Mouse (Mus musculus): ENCODE measurements around the gene Olfr895. TPM values are rescaled to one million over a fixed set of nuclear protein-coding genes. Genes with fewer than 3 reads are reported as not detected.

Olfr895 gene
- not detected for total RNA-seq (2021)
- long read RNA-seq, experiment 1 = 0 reads
- long read RNA-seq, experiment 2 = 0 reads

DNA sequence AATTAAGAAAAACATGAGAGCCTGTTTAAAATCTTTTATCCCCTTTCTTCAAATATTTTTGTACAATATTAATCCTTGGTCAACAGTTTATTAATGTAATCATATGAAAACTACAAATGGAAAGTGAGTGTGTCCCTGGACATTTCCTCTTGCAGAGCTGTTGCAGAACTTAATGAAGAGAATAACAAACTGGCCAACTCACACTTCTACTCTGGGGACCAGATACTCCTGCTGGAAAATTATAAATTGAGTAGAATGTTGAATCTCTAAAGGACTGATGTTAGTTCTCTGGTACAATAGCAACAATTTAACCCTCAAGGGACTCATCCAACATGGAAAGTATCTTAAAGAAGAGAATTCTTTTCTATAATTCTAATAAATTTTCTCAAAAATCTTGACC lies at the start of gene Olfr895:
Olfr895 (plus strand) TSS at position 301 of the 400 bp plus-strand sequence.
- DNase-seq (ENCODE audit: low spot score) = no peak

DNA sequence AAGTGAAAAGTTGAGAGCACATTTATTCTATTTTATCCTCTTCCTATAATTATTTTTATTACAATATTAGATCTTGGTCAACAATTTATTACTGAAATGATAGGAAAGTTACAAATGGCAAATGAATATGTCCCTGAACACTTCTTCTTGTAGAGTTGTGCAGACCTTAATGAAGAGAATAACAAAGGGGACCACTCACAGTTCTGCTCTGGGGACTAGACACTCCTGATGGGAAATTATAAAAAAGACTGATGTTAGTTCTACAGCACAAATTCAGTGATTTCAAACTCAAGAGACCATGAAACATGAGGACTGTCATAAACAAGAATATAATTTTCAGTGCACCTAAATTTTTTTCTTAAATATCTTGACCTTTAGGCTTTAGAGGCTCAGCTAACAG lies 15.2 kb upstream of the Olfr895 start, which contains the start of gene Olfr143:
Olfr143 (plus strand) TSS at position 301 of the 400 bp plus-strand sequence.
- DNase-seq (ENCODE audit: low spot score) = no peak

DNA sequence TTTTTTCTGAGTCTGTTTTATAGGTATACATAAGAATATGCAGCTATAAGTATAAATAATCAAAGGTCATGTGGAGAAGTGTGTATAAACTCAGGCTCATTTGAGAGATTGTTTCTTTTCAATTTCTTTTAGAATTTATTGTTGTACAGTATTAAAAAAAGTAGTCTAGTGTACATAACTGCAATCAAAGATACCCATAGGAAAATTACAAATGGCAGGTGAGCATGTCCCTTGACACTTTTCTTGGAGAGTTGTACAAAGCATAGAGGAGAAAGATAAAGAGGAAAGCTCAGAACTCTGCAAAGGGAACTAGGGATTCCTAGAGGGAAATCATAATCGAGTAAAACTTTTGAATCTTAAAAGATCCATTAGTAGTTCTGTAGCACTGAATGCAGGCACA lies 23.2 kb downstream of the Olfr895 start, which contains the start of gene Olfr896-ps1:
Olfr896-ps1 (plus strand) TSS at position 301 of the 400 bp plus-strand sequence.
- DNase-seq (ENCODE audit: low spot score) = no peak

Other genes with a start within 250 kb of the Olfr895 start
- gene Olfr883, start 242.0 kb upstream of the Olfr895 start, total RNA-seq (2021) = not detected
- not detected for gene Olfr884, start 221.3 kb upstream of the Olfr895 start, total RNA-seq (2021)
- not detected for gene Olfr885, start 206.5 kb upstream of the Olfr895 start, total RNA-seq (2021)
- not detected for gene Olfr887, start 183.8 kb upstream of the Olfr895 start, total RNA-seq (2021)
- not detected for gene Olfr888, start 159.7 kb upstream of the Olfr895 start, total RNA-seq (2021)
- gene Olfr889, start 152.7 kb upstream of the Olfr895 start, total RNA-seq (2021) = not detected
- not detected for gene Olfr890, start 125.3 kb upstream of the Olfr895 start, total RNA-seq (2021)
- gene Olfr891, start 87.0 kb upstream of the Olfr895 start, total RNA-seq (2021) = not detected
- gene Olfr893, start 59.5 kb upstream of the Olfr895 start, total RNA-seq (2021) = not detected
- gene Olfr894, start 49.8 kb upstream of the Olfr895 start, total RNA-seq (2021) = not detected
- gene Olfr143, start 15.1 kb upstream of the Olfr895 start, total RNA-seq (2021) = not detected
- not detected for gene Olfr896-ps1, start 23.3 kb downstream of the Olfr895 start, total RNA-seq (2021)
- gene Olfr25, start 61.2 kb downstream of the Olfr895 start, total RNA-seq (2021) = not detected
- not detected for gene Olfr898, start 80.6 kb downstream of the Olfr895 start, total RNA-seq (2021)
- not detected for gene Olfr250, start 99.0 kb downstream of the Olfr895 start, total RNA-seq (2021)
- gene Olfr251, start 109.2 kb downstream of the Olfr895 start, total RNA-seq (2021) = not detected
- not detected for gene Olfr147, start 133.8 kb downstream of the Olfr895 start, total RNA-seq (2021)
- not detected for gene Olfr901, start 161.6 kb downstream of the Olfr895 start, total RNA-seq (2021)
- not detected for gene Olfr902, start 179.8 kb downstream of the Olfr895 start, total RNA-seq (2021)
- gene Olfr904, start 195.3 kb downstream of the Olfr895 start, total RNA-seq (2021) = not detected
- gene Olfr905, start 203.3 kb downstream of the Olfr895 start, total RNA-seq (2021) = not detected
- not detected for gene Olfr906, start 219.2 kb downstream of the Olfr895 start, total RNA-seq (2021)
- not detected for gene Olfr907, start 227.9 kb downstream of the Olfr895 start, total RNA-seq (2021)

Data from gastrocnemius, adult 18-20 months (tissue).